Comparison of ENCODE assay signal across 31 mouse cellular contexts in the genomic region with DNA sequence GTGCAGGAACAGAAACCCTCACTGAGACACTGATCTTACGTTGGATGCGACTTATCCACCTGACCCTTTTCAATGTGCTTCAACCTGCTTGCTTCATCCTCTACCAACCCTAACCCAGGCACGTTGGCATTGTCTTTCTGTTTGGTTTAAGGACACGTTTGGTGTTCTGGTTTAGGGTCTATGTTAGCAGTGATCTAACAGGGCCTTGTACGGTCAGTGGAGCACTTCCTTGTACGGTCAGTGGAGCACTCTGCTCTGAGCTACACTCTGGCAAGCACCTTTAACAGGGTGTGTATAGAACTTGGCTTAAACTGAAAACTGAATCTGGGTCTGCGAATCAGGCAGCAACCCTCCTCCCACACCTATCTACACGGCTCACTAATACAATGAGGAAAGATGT. TPM values are rescaled to one million over a fixed set of nuclear protein-coding genes. Genes with fewer than 3 reads are reported as not detected.
"Had no signal": no experiment of that assay in that cellular context is flagged by ENCODE, and none has a peak within 500 bp of the region (broad histone marks: within the 10 kb centered on the region; RNA-seq: fewer than 3 reads in every experiment).

No protein-coding gene starts in this region.

- H3K4me2 ChIP-seq: limb, embryonic 12.5 days; limb, embryonic 15.5 days; liver, embryonic 11.5 days; lung, embryonic 14.5 days; midbrain, embryonic 12.5 days; midbrain, embryonic 15.5 days; neural tube, embryonic 13.5 days had no signal

- ATAC-seq: liver, postnatal 0 days; midbrain, embryonic 15.5 days had no signal

- H3K27ac ChIP-seq: kidney, postnatal 0 days; limb, embryonic 12.5 days; limb, embryonic 15.5 days; liver, embryonic 14.5 days; macrophage; midbrain, embryonic 12.5 days; midbrain, embryonic 15.5 days; neural tube, embryonic 13.5 days; stomach, postnatal 0 days had no signal

- H3K4me3 ChIP-seq: layer of hippocampus, adult 2 months; limb, embryonic 12.5 days; limb, embryonic 15.5 days; midbrain, embryonic 12.5 days; midbrain, embryonic 15.5 days; neural tube, embryonic 13.5 days had no signal

- H3K4me1 ChIP-seq: midbrain, embryonic 12.5 days; midbrain, embryonic 15.5 days; neural tube, embryonic 13.5 days had no signal

- H3K9me3 ChIP-seq: limb, embryonic 12.5 days; limb, embryonic 15.5 days; midbrain, embryonic 12.5 days; midbrain, embryonic 15.5 days; neural tube, embryonic 13.5 days had no signal

- DNase-seq: kidney, adult 2 months; kidney, postnatal 25 days; layer of hippocampus, adult 9-11 months; liver, postnatal 0 days; lung, embryonic 14.5 days; retina, postnatal 1 day; right cerebral cortex, postnatal 25 days; spleen, adult 18-20 months; thymus, postnatal 25 days had no signal

- H3K9ac ChIP-seq: limb, embryonic 12.5 days; limb, embryonic 15.5 days; liver, embryonic 14.5 days; liver, postnatal 0 days; lung, embryonic 14.5 days; midbrain, embryonic 12.5 days; midbrain, embryonic 15.5 days; neural tube, embryonic 13.5 days had no signal

- H3K27me3 ChIP-seq: limb, embryonic 12.5 days; limb, embryonic 15.5 days; midbrain, embryonic 12.5 days; midbrain, embryonic 15.5 days; neural tube, embryonic 13.5 days had no signal

RNA-seq across cellular contexts. Expression of gene Myrfl, which starts 18.6 kb away (rescaled TPM):
- polyA plus RNA-seq: kidney, embryonic 14.5 days; liver, embryonic 14.5 days; liver, postnatal 0 days; lung, embryonic 14.5 days; lung, postnatal 0 days; macrophage; urinary bladder, adult 2 months had no signal

RNA-seq across cellular contexts. Expression of gene Gm10271, which starts 57.1 kb away (rescaled TPM):
- total RNA-seq: layer of hippocampus, adult 2 months; layer of hippocampus, postnatal 25 days; left cerebral cortex, adult 18-20 months; left cerebral cortex, postnatal 25 days; megakaryocyte, adult 5-6 weeks; neutrophil, adult 5-6 weeks had no signal
- polyA plus RNA-seq: kidney, adult 2 months; kidney, embryonic 14.5 days; kidney, postnatal 0 days; large intestine, adult 2 months; limb, embryonic 12.5 days; limb, embryonic 15.5 days; liver, embryonic 11.5 days; liver, embryonic 14.5 days; liver, postnatal 0 days; lung, embryonic 14.5 days; lung, postnatal 0 days; macrophage; midbrain, embryonic 12.5 days; midbrain, embryonic 15.5 days; neural tube, embryonic 13.5 days; stomach, embryonic 14.5 days; stomach, postnatal 0 days; thymus, postnatal 0 days; urinary bladder, adult 2 months had no signal
